Mouse (Mus musculus) olfactory bulb, adult 2 months (tissue): ENCODE measurements around the gene Ralgps2. TPM values are rescaled to one million over a fixed set of nuclear protein-coding genes. Genes with fewer than 3 reads are reported as not detected.

ENCODE experiments used
- H3K27ac ChIP-seq: fragments of 200-500 bp; 2 replicates; pipeline ENCODE4 v1.5.1; 2012; ENCODE audit warnings: low read depth, low read length; ENCODE audit not compliant: insufficient read depth
- H3K4me1 ChIP-seq: fragments of 200-500 bp; 2 replicates; pipeline ENCODE4 v1.6.1; 2012; ENCODE audit warnings: low read length; ENCODE audit not compliant: control insufficient read depth, insufficient read depth
- H3K4me3 ChIP-seq: fragments of 200-500 bp; 2 replicates; pipeline ENCODE4 v1.5.1; 2012; ENCODE audit warnings: mild to moderate bottlenecking, low read depth, low read length, moderate library complexity; ENCODE audit not compliant: insufficient read depth
- CTCF ChIP-seq: fragments of 200-500 bp; IDR thresholded peaks from 2 replicates; pipeline ENCODE4 v1.5.1; 2012; ENCODE audit warnings: low read depth, mild to moderate bottlenecking, low read length, moderate library complexity; ENCODE audit not compliant: insufficient read depth
- POLR2A ChIP-seq: fragments of 200-500 bp; IDR thresholded peaks from 2 replicates; pipeline ENCODE4 v1.6.1; 2012; ENCODE audit warnings: mild to moderate bottlenecking, low read depth, low read length, moderate library complexity; ENCODE audit not compliant: insufficient read depth
- WGBS: fragments of 180-500 bp; shearing (Covaris S2); methylation state at CpG from one replicate; pipeline ENCODE4 v1.1.7; 2018; 5-methylcytosine and 5-hydroxymethylcytosine counted together
- polyA plus RNA-seq: library from polyadenylated mRNA; stranded (reverse); fragments of >200 nt; gene quantifications from 2 replicates; pipeline ENCODE4 v1.2.4, GENCODE M21; 2012; ENCODE audit warnings: low replicate concordance; ENCODE audit not compliant: missing spikeins, insufficient read depth, insufficient read length

Gene Ralgps2
- polyA plus RNA-seq, 1 experiment: not detected

DNA sequence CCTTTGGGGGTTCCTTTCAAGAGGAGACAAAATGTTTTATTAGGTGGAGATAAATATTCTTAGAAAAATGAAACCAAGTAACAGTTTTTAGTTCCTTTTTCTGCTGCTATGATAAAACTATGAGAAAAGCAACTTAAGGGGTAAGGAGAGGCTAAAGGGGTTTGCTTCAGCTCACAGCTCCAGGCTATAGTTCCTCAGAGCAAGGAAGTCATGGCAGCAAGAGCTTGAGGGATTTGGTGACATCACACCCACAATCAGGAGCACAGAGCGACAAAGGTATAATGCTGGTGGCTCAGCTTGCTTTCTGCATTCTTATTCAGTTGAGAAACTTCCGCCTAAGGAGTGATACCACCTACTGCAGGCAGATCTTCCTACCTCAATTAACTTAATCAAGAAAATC lies 80.3 kb downstream of the Ralgps2 start:
- Histone ChIP-seq H3K4me1 (peaks cover 7% of the 10 kb centered on the region), H3K27ac (no peak overlapping the region), H3K4me3 (no peak overlapping the region)
- TF ChIP-seq POLR2A (no peak), CTCF (no peak)
- WGBS: 93% methylated on average over 2 of the region's 2 CpGs

DNA sequence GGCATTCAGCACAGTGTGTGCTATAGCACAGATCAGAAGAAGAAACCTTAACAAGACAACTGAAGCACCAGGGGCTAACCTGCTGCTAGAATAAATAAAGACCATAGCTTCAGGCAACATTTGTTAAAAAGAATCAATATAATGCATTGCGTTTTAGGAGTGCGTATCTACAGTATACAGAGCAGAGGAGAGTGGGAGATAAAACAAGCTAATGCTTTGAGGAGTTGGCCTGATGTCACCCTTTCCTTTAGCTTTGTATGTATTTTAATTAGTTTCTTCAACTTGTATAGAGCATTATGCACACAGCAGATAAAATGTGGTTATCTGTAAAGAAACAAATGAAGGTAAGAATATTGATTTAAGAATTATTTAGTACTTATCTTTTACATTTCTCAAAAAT lies 82.8 kb downstream of the Ralgps2 start:
- WGBS: 83% methylated on average over 2 of the region's 2 CpGs

DNA sequence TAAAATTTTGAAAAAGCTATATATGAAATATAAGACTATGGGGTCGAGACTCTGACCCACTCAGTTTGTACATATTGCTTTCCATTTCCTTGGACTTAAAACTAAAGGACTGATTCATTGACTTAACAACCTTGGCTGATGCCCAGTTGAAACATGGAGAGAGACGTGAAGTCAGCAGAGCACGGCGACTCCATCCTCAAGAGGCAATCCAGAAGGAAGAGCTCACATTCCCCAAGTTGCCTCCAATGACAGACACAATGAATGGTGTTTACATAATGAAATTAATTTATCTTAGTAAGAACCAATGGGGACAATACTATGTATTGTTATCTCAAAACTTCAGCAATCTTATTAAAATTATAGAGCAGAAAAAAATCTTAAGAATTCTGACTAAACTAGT lies 84.9 kb downstream of the Ralgps2 start:
- Histone ChIP-seq H3K4me1 (no peaks in the 10 kb centered on the region), H3K4me3 (no peak overlapping the region), H3K27ac (no peak overlapping the region)
- TF ChIP-seq CTCF (no peak), POLR2A (no peak)
- 95% methylated on average over 4 of the region's 4 CpGs for WGBS

More for the DNA sequence above, 82.8 kb downstream of the Ralgps2 start:
- Histone ChIP-seq H3K27ac (no peak overlapping the region), H3K4me1 (0 out of 2 replicates have a peak, but pooled peaks cover under 1% of the 10 kb centered on the region), H3K4me3 (no peak overlapping the region)
- TF ChIP-seq POLR2A (no peak), CTCF (no peak)

DNA sequence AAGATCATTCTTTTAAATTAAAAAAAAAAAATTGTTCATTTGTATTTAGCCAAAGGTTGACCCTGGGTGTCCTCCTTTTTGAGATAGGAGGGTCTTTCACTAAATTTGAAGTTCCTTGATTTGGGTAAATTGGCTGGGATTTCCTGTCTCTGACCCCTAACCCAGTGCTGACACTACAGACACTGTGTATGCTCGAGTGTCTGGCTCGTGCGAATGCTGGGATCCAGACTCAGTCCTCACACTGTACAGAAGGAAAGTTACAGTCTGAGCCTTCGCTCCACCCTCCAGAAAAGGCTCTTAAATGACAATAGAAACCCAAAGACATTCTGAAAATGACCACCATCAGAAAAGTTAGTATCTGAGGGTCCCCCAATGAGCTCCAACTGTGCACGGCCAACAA lies 86.6 kb downstream of the Ralgps2 start:
- WGBS: 85% methylated on average over 5 of the region's 5 CpGs
- TF ChIP-seq CTCF (no peak), POLR2A (no peak)
- Histone ChIP-seq H3K4me3 (no peak overlapping the region), H3K27ac (no peak overlapping the region), H3K4me1 (no peaks in the 10 kb centered on the region)

DNA sequence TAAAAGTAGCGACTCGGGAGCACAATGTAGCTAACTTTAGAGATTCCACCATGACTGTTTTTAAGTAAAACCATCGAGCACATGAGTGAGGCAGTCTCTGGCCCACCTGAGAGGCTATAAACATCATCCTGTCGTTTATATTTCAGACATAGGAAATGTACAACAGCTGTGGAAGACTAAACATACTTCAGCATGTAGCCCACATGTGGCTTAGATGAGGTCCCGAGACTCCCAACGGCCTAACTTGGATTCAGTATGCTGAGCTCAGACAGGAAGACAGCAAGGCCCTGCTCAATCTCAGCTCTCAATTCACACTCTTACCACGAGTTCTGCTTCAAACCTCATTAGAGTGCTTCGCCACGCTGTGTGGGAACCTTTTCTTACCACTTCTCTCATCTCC lies 87.0 kb downstream of the Ralgps2 start:
- 77% methylated on average over 9 of the region's 9 CpGs for WGBS

DNA sequence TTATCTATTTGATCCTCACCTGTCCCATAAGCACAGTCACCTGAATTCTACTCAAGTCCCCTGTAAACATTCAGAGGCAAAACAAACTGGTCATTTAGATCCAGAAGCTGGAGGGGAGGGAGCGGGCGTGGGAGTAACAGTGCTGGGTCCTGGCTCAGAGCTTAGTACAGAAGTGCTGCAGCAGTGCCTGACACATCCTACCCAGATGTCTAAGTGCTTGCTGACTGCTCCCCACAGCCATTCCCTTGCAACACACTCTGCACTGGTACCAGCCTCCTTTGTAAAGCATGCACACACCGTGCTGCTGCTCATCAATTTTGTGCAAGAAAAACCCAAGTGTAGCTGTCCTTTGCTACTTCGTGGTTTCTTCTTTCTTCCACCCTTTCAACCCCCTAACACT lies 92.3 kb downstream of the Ralgps2 start:
- H3K4me3 ChIP-seq: no peak overlapping the region
- no peak overlapping the region for H3K27ac ChIP-seq
- TF ChIP-seq POLR2A (no peak), CTCF (no peak)
- WGBS: 50% methylated on average over 4 of the region's 4 CpGs
- peaks cover 6% of the 10 kb centered on the region; the same call in 1 of the 2 replicates for H3K4me1 ChIP-seq

More for the DNA sequence above, 87.0 kb downstream of the Ralgps2 start:
- Histone ChIP-seq H3K27ac (no peak overlapping the region), H3K4me1 (no peaks in the 10 kb centered on the region), H3K4me3 (no peak overlapping the region)
- TF ChIP-seq CTCF (no peak), POLR2A (no peak)

DNA sequence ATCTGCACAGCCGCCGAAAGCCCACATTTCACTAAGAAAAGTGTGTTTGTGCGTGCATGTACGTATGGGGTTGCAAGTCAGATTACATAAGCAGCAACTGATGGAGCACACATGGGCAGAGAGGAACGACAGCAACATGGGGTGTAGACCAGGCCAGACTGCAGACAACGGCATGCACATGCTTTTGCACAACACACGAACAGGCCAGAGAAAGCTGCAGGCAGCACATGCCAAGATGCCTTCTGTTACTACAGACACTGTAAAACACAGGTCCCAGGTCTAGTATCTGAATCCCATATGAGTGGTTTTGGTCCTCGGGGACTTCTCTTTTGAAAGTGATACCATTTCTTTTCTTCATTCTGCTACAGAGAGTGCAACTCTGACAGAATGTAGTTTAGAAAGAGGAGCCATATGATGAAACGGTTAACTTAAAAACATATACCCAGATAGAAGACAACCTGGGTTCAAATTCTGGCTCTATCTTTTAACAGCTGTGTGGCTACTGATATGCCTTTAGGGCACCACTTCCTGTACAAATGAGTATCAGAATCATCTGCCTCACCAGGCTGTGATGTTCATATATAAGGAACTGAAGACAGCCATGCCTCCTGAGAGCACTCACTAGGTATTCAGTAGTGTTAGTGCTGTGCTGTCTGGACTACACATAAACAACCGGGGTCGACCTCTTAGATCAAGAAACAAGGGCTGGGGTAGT lies 97.6 kb downstream of the Ralgps2 start:
- 76% methylated on average over 11 of the region's 11 CpGs for WGBS
- no peak overlapping the region for H3K4me3 ChIP-seq
- no peak for TF ChIP-seq POLR2A
- no peak for TF ChIP-seq CTCF
- H3K4me1 ChIP-seq: peaks cover 18% of the 10 kb centered on the region
- no peak overlapping the region for H3K27ac ChIP-seq

DNA sequence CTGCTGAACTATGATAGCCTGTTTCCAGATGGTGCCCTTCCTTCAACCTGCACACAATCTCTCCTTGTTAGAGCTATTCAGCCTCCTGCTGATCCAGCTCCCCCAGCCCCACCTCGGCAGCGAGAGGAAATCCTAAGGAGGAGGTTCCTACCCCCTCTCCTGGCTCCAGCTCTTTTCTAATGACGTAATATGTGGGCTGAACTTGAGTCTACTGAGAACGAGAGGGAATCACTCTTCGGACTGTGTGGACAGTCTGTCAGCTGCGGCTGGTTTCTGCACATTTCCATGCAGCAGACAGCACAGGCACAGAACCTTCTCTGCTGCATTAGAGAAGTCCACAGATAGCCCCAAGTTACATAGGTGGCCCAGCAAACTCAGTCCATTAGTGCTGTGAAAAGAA lies 100.7 kb downstream of the Ralgps2 start:
- TF ChIP-seq CTCF (no peak), POLR2A (no peak)
- Histone ChIP-seq H3K4me3 (peak overlapping the region; percentile 4; the same call in 1 of the 2 replicates), H3K4me1 (peaks cover 23% of the 10 kb centered on the region), H3K27ac (0 out of 2 replicates have a peak overlapping the region, but pooled peaks have one; percentile 5)
- under 1% methylated on average over 6 of the region's 6 CpGs for WGBS

DNA sequence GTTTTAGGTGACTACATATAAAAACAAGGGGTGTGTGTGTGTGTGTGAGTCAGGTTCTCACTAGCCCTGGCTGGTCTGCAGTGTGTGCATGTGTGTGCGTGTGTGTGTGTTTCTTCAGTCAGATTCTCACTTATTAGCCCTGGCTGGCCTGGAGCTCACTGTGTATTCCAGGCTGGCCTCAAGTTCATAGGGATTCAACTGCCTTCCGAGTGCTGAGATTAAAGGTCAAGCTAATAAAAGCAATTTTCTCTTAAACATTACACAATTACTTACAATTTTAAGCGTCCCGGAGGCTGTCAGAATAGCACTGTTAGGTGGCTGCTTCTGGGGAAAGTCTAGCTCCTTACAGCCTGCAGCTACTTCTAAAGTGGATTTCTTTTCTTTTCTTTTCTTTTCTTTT lies 101.2 kb downstream of the Ralgps2 start, which contains the start of gene Angptl1:
Gene Angptl1, plus strand, starts transcription at position 386 of the 400 bp plus-strand sequence.
- peaks cover 23% of the 10 kb centered on the region for H3K4me1 ChIP-seq
- WGBS: 29% methylated on average over 4 of the region's 4 CpGs
- H3K4me3 ChIP-seq: peak within 1 kb of the TSS; percentile 4; the same call in 1 of the 2 replicates
- TF ChIP-seq CTCF: no peak
- no peak for TF ChIP-seq POLR2A
- H3K27ac ChIP-seq: peak within 1 kb of the TSS; percentile 72

DNA sequence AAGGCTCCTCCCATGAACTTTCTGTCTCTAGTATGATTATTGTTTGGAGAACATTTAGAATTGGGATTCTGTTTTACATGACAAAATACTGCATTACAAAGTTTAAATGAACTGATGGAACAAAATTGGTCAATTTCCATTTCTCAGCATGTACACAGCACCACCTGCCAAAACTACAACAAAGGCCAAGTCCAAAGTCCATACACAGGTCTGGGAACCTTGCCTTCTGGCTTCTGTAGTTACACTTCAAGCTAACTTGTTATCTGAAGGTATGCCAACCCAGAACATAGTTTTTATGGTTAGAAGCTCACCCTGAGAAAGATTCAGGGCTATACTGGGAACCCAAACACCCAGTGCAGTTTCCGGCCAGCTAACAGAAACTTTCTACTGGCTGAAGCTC lies 120.2 kb downstream of the Ralgps2 start:
- TF ChIP-seq POLR2A: no peak
- no peak for TF ChIP-seq CTCF
- Histone ChIP-seq H3K27ac (no peak overlapping the region), H3K4me3 (no peak overlapping the region), H3K4me1 (no peaks in the 10 kb centered on the region)
- 81% methylated on average over 1 of the region's 1 CpGs for WGBS
